Mouse (Mus musculus): ENCODE measurements at regions not wholly inside any gene's neighbourhood (a gene's known extent, or its start where the extent isn't known, plus 50 kb on each side); places are given as distances from the start of the nearest gene placed in this dataset.

GRCm38 (mm10) chr11:112850532-112851272, 68.7 kb downstream of the Sox9 start:
- TF ChIP-seq CTCF (IDR thresholded peaks at IDR 0.05; ENCODE audit: borderline replicate concordance, insufficient read depth, low read length) (no peak), POLR2A (IDR thresholded peaks at IDR 0.05; ENCODE audit: low read depth, low read length) (no peak)

Data from embryonic fibroblast, embryonic 13.5 days (primary cell).